Mouse (Mus musculus) forelimb bud, embryonic 11.5 days (tissue): ENCODE data around the gene Zdhhc19.
"Not testable (repeated sequence)": the region's sequence is repeated elsewhere in the genome, so short reads cannot be mapped to it uniquely, and the experiment has no call there.

Experiments used
- DNase-seq: peaks from one replicate; pipeline ENCODE4 v3.0.0-alpha.2; 2012; ENCODE audit warnings: low read depth, low spot score

The Zdhhc19 gene

DNA sequence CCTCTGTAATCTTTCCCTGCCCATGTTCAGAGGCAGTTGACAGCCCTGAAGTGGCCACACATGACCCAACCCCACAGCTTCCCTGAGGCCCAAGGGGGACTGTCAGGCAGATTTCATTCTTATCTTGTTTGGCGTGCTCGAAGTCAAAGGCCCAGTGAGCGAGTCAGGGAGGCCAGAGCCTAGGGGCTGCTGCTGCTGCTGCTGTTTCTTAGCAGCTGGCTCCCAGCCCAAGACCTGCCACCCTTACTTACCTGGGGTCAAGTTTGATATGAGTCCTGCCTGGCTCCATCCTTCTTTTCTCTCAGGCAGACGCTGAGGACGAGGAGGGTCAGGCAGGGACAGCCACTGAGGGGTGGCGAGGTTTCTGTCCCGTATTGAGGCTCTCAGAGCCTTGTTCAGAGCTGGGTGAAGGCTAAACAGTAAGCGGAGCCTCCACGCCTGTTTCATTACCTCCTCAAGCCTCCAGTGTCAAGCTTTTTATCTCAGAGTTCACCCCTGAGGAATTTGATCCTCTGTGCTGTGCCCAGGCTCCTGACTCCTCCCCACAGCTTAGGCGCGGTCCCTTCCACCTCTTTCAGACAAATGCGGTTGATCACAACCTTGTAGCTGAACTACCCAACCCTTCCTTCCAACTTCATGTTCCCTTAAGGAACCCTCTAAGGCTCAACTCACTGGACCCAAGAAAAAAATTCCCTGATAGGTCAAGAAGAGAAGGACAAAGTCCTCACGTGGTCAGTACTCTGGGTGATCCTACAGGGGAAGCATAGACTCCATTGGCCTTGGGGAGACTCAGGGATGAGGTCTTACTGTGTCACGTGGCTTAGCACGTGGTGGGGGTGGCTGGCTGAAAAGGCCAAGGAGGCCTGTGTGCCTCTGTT lies 8.6 kb upstream of the Zdhhc19 start, which contains the start of gene Slc51a:
Gene Slc51a, minus strand, starts transcription at position 646 of the 878 bp plus-strand sequence.
- DNase-seq = no peak

DNA sequence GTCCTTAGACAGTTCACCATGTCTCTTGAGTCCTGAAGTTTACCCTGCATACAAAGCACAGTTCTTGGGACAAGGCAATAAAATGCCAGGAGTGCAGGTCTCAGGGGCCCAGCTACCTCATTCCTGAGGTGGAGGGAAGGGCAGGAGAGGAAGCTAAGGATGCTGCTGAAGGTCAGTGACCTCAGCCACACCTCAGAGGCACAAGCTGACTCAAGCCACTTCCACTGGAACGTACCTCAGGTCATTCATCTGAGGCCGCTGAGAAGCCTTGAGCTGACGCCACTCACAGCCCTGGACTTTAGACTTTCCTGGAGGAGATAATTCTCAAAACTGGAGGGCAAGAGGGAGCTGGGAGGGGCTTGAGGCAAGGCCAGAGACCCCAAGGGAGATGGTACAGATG lies 7.1 kb upstream of the Zdhhc19 start:
- no peak for DNase-seq

DNA sequence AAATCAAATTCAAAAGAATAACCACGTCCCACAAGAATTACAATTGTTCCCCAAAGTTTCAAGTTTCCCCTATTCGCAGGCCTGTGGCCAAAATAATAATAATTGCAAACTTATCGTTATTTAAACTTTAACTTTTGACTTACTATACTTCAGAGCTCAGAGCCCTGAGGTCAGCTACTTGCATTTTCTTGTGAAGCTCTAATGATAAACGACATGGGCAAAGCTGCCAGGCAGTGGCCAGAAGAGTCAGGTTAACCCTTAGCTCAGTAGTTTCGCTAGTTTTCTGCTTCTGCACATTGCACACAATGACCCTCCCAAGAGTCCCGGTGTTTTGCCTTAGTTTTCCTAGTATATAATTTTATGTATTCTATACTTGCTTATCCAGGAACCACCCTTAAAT lies 1.7 kb upstream of the Zdhhc19 start:
- not testable (repeated sequence) for DNase-seq

DNA sequence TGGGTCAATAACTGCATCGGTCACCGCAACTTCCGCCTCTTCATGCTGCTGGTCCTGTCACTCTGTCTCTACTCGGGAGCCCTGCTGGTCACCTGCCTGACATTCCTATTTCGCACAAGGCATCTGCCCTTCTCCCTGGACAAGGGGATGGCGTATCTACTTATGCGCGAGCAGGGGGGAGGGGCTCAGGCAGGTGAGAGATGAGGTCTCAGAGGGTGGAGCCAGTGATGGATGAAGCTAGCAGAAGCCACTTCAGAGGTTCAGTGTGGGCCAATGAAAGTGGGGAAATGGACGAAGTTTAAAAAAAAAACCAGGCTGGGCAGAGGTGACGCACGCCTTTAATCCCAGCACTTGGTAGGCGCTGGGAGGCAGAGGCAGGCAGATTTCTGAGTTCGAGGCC lies 2.9 kb downstream of the Zdhhc19 start:
- no peak for DNase-seq

DNA sequence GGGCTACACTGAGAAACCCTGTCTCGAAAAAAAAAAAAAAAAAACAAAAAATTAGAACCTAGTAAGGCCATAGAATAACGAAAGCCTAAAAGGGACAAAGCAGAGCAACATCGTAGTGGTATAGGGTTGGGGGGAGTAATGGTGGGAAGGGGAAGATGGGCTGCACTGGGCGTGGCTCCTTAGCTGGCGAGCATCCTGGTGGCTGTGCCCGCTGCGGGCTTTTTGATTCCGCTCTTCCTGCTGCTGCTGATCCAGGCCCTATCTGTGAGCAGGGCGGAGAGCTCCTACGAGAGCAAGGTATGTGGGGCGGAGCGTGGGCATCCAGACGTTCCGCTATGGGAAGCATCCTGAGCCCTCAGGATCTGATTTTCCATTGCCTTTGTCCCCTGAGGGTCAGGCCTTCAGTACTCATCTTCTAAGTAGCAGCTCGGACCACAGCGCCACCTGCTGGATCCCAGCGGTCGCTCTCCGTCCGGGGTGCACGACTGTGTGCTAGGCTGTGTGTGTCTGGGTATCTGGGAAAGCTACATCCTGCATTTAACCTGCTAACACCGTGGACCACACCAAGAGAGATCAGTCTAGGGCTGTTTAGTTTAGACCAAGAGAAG lies 3.5 kb downstream of the Zdhhc19 start:
- DNase-seq = peak; percentile 88

DNA sequence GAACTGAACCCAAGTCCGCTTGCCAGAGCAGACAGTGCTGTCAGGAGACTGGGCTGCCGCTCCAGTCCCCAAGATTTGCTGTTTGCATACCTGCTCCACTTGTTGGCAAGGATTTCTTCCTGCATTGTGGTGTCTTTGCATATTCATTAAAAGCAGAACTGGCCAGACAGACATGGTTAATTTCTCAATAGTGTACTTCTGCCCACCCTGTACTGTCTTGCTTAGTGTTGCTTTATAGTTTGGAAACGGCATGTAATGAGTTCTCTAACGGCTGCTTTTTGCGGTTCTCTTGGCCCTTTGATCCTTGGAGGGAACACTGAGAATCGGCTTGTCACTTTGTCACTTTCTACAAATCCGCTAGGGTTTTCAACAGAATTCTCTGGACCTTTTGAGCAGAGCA lies 5.4 kb downstream of the Zdhhc19 start:
- no peak for DNase-seq

DNA sequence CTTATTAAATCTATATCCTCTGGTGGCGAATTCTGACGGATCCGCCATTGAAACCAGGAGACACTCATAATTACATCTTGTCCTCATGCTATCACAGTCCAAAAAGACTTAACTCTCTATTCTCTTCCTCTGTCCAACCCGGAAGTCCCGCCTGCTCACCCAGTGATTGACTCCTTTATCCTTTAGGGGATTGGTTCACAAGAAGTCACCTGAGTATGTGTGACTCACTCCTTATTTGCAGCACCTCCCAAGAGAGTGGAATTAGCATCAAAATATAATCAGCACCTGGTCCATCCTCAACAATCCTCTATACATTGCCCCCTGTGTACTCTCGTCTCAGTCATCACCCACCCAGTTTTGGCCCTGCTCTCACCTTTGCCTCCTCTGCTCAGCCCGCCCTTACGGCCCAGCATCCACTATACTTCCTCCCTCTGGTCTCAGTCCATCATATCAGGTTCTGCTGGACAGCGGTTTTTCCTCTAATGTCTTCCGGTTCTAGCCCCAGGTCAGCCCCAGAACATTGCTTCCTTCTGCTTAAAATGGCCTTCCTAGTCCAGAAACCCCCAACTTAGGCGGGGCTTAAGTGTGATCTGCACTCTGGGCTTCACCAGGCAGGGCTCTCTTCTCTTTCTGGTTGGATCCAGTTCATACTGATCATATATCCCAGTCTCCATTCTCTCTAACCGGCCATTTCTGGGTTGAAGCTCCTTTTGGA lies 6.7 kb downstream of the Zdhhc19 start:
- no peak for DNase-seq

DNA sequence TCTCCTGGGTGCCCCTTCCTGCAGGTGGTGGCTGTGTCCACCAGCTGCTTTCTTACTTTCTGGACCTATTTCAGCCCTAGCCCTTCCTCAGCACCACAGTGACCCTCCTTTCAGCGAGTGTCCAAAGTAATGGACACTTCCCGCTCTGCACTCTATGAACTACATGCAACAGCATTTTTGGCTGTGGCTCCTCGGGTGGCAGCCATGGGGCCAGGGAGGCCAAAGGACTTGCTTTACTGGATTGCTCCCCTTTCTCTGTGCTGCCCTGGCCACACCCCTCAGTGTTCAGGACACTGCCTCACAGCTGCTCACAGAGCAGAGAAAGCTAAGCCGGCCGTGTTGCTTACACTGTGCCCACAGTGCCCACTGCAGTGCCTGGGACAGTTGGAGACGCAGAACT lies 7.6 kb downstream of the Zdhhc19 start:
- no peak for DNase-seq

DNA sequence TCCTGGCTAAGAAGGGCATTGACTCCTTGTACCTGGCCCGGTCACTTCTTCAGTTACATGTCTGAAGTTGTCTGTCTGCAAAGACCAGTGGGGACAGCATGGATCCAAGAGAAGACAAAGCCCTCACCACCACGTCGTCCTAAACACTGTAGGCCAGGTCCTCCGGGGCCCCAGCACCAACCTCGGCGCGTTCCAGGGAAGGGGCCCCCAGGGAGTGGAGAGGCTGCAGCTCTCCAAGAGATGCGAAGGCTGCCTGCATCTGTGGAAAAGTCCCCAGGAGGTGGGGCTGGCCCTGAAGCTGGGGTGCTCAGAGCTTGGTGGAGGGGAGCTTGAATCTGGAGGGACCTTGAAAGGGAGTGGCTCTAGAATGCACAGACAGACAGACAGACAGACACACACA lies 10.2 kb downstream of the Zdhhc19 start:
- DNase-seq = no peak

DNA sequence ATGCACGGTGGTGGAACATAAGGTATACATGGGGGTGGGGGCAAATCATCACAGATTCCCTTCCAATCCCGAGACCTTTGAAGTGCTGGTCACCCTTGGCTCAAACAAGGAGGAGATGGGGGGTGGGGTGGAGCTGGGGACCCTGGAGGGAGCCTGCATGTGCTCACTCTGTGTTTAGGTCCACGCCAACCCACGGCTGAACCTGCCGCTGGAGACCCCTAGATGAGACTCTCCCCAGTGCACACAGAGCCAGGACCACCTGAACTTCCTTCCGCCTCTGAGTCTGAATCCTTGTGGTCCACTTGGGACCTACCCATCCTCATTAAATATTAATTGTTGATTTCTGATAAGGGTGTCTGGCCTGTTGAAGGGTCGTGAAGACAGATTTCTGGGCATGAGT lies 10.8 kb downstream of the Zdhhc19 start:
- no peak for DNase-seq

DNA sequence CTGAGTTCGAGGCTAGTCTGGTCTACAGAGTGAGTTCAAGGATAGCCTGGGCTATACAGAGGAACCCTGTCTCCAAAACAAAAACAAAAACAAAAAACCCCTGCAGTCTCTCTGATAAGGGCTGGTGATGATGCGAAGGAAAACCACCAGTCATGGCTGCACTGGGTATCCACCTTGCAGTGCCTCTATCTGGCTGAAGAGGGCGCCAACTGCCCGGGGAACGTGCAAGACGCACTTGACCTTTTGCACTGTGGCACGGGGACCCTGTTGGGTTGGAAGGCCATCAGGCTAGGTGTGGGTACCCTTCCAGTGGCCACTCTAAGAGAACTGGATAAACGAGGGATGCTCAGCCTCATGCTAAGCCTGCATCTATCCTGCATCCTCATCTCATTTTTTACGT lies 11.3 kb downstream of the Zdhhc19 start:
- DNase-seq = peak; percentile 48

DNA sequence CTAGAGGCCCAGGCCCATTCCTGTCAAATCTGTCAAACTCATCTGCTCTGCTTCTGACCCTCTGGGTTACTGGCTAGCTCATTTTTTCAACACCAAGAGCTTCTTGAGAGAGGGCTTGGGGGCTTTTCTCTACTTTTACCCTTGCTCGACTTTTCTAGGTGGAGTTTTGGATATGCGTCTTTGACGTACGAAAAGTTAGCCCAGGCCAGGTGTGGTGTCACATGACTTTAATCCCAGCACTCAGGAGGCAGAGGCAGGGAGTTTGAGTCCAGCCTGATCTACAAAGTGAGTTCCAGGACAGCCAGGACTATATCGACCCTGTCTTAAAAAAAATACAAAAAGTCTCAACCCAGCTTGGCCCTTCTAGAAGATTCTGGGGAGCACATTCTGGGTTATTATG lies 12.0 kb downstream of the Zdhhc19 start:
- no peak for DNase-seq

DNA sequence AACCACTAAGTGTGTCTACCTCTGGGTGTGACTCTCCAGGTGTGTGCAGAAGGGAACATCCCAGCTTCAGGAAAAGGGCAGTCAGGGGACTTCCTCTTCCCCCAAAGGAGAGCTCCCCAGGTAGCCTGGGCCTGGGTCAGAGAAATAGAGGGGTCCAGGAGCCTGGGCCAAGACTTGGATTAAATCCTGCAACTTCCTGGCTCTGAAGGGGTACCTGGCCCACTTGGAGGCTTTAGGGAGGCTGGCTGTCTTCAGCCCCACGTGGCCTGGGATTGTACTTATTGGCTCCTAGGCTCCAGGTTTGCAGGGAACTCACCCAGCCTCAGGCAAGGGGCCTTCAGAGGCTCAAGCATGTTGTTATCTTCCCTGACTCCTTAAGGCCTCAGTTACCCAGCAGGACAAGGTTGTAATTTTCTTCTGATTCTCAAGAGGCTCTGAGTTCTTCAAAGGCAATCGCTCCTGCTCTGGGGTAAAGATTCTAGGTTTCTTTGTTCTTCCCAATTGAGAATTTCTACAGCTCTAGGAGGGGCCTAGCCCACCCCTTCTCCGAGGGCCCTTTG lies 12.5 kb downstream of the Zdhhc19 start:
- DNase-seq = no peak

DNA sequence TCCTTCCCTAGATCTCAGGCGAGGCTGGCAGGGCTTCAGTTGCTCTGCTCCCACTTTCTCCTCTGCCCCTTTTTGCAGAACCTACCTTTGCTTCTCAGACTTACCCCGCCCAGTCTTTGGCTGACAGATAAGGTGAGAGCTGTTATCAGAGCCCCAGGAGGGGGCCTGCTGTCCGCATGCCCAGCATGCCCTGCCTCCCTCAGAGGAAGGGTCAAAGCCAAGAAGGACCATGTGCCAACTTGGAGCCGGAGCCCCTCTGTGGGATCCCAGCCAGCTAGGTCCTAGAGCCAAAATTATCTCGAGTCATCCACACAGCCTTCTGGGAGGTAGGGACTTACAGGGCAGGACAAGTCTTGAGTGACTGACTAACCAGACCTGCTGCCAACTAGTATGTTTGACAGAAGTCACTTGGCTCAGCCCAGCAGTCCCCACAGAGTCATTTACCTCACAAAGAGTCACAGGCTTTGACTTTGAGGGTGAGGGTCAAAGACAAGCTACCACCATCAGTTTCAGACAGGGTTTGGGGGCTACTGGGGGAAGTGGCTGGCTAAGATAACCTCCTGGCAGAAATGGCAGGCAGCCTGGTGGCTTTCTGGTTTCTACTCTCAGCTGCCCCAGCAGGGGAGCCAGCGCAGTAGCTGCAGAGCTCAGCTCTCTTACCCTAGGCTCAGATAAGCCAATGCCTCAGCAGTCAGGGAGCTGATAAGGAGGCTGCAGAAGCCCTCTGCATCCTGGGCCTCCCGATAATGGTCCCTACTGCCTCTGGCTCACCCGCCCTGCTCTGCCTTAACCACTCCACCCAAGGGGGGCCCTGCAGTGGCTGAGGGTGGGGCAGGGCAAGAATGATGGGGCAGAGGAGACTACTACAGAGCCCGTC lies 13.2 kb downstream of the Zdhhc19 start:
- no peak for DNase-seq

DNA sequence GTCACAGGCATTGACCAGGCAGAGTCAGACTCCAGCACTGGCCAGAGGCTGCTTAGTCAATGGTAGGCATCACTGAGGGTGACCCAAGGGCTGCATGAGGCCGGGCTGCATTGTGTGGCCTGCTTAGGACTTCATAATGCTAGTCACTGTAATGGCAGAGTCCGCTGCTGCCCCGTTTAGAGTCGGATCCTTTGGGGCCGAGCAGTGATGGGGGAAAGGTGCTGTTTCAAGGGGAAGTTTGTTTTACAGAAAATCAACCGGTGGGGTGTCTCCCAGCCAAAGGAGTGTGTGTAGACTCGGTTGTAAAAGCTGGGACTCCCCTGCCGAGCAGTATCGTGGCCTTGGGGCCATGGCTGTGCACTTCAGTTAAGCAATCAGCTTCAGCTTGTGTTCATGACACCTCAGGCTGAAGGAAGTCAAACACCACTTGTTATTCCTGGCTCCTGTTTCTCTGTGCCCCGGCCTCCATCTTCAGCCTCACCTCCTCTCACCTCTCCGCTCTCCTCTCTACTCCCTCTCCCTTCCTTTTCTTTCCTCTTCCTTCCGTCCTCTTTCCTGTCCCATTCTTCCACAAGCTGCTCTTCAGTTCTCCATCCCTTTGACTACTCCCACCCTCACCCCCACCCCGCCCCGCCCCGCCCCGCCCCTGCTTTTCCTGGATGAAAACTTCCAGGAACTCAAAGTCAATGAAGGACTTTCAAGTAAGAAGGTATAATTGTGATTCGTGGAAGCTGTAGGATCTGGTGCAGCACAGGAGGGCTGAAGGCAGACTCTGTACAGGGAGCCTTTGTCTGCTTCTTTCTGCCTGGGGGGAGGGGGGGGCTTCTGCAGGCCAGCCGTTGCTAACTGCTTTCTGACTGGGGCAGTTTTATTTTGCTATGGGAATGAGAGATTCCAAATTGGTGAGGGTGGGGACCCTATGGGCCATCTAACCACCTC lies 14.6 kb downstream of the Zdhhc19 start:
- no peak for DNase-seq

DNA sequence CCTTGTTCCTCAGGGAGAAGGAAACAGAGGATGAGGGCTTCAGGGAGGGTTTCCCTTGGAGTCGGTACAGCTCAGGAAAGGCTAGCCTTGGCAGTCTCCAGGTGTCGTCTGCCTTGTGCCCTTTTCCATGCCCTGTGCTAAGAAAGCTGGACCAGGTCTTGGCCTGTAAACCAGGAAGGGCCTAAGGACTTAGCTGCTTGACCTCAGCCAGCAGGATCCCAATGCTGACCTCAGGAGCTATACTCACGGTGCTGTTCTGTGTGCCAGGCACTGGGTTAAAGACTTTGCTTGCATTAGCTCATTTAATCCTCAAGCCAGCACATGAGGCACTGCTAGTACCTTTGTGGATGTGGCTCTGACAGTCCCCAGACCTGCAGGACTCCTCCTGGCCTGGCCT lies 15.3 kb downstream of the Zdhhc19 start:
- no peak for DNase-seq

DNA sequence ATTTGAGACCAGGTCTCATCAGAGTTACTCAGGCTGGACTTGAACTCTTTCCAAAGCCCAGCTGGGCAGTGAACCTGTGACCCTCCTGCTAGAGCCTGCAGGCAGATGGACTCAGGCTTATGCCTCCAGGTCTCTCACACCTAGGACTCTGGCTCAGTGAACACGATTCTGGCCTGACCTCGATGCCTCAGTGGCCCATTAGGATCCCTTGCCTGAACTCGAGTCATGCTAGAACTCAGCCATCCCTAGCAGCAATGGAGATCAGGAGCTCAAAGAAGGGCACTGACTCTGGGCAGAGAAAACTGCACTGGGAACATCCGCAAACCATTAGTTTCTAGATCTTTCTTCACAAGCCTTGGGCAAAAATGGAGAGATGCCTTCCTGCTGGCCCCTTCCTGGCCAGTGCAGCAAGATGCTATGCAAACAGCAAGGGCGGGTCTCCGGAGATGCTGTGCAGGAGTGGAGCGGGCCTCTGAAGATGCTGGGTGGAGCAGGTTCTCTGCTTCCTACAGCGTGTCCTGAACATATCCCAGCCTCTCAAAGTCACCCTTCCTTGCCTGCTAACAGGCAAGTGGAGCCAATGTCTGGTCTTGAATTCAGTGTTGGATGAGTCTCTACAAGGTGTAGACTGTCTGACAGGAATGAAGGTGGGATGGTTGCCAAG lies 15.9 kb downstream of the Zdhhc19 start:
- no peak for DNase-seq

DNA sequence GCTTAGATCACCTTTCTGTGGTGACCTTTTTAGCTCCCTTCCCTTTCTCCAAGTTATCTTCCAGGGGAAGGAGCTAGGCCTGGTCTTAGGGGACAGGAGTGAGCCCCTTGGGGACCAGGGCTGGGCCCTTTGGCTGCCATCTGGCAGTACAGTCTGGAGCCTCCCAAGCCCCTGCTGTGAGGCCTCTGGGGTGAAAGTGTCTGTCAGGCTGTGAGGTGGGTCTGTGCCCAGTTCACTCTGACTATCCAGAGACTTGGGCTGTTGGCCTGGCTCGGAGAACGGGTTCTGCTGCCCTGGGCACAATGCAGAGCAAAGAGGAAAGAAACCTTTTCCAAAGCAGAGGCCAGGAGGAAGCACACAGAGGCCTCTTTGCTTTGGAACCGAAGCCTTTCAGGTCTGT lies 16.9 kb downstream of the Zdhhc19 start:
- DNase-seq = no peak

DNA sequence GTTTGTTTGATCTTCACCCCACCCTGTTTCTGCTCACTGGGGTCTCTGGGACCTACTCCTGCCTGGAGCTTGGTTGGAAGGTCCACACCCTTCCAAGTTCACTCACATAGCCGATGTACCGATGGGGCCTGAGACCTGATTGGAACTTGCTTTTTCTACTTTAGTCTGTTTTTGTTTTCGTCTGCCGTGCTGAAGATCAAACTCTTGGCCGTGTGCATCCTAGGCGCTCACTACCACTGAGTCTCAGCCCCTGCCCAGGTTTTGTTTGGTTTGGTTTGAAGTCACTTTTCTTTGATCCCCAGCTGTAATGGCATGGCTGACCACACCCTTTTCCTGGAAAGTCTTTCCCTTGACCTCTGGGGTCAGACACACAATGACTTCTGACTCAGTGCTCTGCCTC lies 17.3 kb downstream of the Zdhhc19 start:
- DNase-seq = no peak

DNA sequence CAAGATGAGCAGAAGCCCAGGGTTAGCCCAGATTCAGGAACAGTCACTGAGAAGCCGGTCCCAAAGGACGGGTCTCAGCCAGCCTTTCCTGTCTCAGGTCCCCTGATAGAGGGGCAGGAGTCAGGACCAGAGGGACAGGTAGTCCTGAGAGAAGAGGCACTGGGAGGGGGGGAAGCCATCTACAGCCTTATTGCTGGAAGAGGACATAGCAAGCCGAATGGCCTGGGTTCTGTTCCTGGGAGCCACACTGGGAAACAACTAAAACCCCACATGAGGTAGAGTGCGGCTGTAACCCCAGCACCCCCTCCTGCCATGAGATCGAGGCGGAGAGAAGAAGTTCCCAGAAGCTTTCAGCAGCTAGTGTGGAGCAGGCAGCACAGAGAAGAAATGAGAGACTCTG lies 17.9 kb downstream of the Zdhhc19 start:
- DNase-seq = no peak
